Mouse (Mus musculus) right cerebral cortex, postnatal 36 days (tissue): ENCODE results near the gene Ythdc1.
"Not testable (repeated sequence)": the region's sequence is repeated elsewhere in the genome, so short reads cannot be mapped to it uniquely, and the experiment has no call there.

ENCODE experiments used
- DNase-seq, 2 experiments: peaks; one replicate each; pipeline ENCODE4 v3.0.0; 2022; ENCODE audit warnings: low spot score in 2 of 2, mixed read lengths in 1 of 2

Ythdc1 gene

DNA sequence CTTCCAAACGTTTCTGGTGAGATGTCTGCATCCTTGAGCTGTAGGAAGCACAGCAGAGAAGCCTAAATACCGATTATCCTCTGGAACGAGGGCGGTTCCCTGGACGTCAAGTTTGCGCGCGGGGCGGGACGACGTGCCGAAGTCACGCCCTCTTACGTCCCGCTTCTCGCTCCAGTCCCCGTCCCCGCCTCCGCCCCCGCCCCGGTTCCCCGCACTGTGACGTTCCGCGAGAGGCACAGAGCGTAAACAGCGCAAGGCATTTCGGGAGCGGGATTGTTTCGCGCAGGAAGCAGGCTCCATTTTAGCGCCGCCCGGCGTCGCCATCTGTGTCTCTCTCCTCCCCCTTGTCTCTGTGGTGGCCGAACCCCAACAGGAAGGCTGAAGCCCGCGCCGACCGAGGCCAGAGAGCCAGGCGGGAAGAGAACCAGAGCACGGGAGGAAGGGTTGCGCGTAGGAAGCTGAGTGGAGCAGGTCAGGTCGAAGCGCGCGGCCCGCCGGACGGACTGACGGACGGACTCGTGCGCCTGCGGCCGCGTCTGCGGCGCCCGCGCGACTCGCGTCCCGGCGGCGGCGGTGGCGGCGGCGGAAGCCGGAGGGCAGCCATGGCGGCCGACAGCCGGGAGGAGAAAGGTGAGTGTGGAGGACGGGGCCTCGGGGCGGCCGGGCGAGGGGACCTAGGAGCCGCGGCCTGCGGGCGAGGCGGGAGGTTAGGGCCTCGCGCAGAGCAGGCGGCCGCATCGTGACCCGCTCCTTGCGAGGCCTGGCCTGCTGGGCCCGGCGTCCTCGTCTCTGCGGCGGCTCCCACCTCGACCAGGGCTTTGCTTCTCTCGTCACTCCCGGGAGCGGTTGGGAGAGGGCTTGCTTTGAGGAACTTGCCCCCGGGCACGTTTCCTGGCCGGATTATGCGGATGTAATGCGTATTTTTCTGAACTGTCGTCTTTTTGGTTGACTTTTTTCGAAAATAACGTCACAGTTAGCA is at the start of gene Ythdc1:
Ythdc1 (plus strand) TSS at position 260 of the 979 bp plus-strand sequence.
- peak; percentile 91 to 94 for DNase-seq

DNA sequence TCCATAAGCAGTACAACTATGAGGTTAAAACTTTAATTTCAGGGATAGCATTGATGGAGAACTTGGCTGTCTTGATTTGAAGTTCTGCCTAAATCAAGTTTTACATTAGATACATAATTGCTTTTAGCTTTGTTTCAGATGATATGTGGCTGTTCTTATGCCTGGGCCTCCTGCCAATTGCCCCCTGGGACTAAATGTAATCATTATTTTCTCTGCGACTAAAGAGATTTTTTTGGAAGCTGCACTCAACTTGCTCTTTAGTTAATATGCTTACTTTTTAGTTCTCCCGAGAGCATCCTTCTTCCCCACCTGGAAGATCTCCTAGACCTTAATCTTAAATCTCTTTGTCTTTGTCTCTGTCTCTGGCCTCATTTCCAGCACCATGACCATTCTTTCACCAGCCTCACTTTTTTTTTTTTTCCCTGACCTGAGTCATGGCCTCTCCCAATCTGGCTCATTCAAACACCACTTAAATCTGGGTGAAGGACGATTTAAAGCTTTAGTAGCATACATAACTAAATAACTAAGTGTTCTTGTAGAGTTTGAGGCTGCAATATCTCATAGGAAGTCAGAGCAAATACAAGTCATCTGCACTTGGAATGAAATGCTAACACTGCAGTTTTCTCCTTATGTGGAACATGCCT is 34.9 kb upstream of the Ythdc1 start:
- no peak for DNase-seq

GRCm38 (mm10) chr5:86771010-86771409 is 33.0 kb upstream of the Ythdc1 start:
- DNase-seq = no peak

GRCm38 (mm10) chr5:86776941-86777340 is 27.1 kb upstream of the Ythdc1 start:
- no peak for DNase-seq

- DNase-seq = no peak
These were observed 25.6 kb upstream of the Ythdc1 start for GRCm38 (mm10) chr5:86778471-86778870.

DNA sequence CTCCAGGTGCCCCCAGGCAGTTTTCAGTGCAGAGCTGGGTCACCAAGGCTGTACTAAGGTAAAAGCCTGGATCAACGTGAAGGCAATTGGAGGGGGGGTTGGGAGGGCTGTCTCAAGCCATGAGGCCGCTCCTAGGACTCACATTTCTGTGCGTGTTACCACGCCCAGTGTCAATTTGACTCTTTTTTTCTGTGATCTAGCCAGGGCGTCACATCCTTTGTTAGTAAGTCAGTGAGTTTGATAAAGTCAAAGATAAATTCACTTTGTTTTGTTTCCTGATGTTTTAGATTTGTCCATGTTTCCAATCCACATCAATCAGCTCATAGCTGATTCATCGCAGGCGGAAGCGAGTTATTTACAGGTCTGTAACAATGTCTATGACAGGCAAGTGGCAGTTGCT is 21.0 kb upstream of the Ythdc1 start:
- DNase-seq = no peak

GRCm38 (mm10) chr5:86784205-86784604 is 19.8 kb upstream of the Ythdc1 start:
- no peak for DNase-seq

DNA sequence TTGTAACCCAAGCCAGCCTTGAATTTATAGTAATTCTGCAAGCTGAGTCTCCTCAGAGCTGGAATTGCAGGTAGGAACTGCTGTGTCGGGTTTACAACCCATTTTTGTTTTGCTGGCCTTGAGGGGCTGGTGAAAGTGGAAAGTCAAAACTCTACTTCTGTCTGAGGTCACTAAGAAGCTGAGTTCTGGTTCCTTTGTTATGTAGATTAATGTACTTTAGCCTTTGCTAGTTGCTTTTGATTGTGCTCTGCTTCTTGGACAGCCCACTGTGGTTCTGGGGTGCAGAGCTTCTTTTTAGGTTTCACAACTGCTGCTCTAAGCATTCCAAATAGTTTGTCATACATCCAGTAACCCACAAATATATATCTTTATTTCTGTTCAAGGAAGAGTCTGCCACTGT is 17.2 kb upstream of the Ythdc1 start:
- DNase-seq = no peak

- DNase-seq = no peak
These were observed 14.1 kb upstream of the Ythdc1 start for GRCm38 (mm10) chr5:86789954-86790353.

GRCm38 (mm10) chr5:86792249-86792648 is 11.8 kb upstream of the Ythdc1 start:
- DNase-seq = no peak

DNA sequence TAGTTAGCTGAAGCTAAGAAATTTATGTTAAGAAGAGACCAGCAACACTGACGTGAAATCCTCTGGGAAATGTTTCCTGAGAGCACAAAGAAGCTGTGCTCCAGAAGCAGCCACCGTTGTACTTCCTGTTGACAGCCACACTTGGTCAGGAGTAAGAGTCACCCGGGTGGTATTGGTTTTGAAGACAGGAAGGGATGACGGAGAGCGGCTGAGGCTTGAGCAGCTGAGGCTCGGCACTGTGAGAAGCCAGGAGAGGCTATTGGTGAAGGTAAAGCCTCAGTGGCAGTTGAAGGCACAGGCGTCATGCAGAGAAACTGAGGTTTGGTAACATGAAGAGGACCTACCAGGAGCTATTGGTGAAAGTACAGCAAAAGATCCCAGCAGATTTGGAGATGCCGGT is 11.2 kb upstream of the Ythdc1 start:
- no peak for DNase-seq

GRCm38 (mm10) chr5:86816795-86817194 is 12.8 kb downstream of the Ythdc1 start:
- DNase-seq = no peak

GRCm38 (mm10) chr5:86836378-86836777 is 32.4 kb downstream of the Ythdc1 start:
- not testable (repeated sequence) for DNase-seq

DNA sequence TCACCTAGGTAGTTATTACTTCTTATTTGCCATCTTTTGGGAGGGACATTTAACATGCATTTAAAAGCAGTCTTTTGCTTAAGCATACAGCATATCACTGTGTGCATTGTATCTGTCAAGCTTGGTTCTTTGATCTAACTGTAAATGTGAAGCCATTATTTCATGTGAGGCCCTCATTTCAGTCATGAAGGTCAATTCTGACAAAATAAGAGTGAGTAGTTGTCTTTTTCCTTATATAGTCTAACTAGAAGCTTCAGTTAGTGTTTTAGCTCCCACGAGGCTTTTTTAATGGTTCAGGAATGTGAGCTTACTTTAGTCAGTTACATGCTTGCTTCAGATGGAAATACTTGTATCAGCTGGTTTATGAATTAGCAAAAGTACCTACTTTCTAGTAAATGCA is 34.1 kb downstream of the Ythdc1 start:
- no peak for DNase-seq

GRCm38 (mm10) chr5:86839472-86839871 is 35.5 kb downstream of the Ythdc1 start:
- DNase-seq = no peak

GRCm38 (mm10) chr5:86840207-86840606 is 36.2 kb downstream of the Ythdc1 start:
- no peak for DNase-seq

DNA sequence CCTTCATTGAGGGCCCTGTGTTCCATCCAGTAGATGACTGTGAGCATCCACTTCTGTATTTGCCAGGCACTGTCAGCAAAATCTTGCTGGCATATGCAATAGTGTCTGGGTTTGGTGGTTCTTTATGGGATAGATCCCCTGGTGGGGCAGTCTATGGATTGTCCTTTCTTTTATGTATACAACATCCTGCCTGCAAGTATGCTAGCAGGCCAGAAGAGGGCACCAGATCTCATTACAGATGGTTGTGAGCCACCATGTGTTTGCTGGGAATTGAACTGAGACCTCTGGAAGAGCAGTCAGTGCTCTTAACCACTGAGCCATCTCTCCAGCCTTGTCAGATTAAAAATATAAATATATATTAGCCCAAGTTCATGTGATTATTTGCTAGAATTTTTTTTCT is 37.2 kb downstream of the Ythdc1 start:
- not testable (repeated sequence) for DNase-seq

GRCm38 (mm10) chr5:86850104-86850503 is 46.1 kb downstream of the Ythdc1 start:
- no peak for DNase-seq

DNA sequence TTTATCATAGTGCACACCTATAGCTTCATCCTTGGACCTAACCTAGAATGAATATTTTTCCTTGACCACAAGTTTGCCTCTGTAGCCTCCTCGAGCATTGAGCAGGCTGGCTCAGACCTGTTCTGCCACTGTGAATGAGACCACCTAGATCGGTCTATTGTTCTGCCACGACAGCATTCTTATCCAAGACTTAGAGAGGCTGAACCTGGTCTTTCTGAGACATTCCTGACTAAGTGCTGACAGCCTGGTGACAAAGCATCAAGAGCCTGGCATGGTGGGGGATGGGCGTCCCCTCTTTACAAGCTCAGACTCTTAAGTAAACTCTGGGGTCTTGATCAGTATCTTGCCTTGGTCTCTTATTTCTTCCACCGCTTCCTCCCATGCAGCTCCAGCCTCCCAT is 47.6 kb downstream of the Ythdc1 start:
- DNase-seq = no peak

- DNase-seq = not testable (repeated sequence)
These were observed 52.5 kb downstream of the Ythdc1 start for GRCm38 (mm10) chr5:86856505-86856904.

- DNase-seq = no peak
These were observed 53.7 kb downstream of the Ythdc1 start for GRCm38 (mm10) chr5:86857682-86858081.

DNA sequence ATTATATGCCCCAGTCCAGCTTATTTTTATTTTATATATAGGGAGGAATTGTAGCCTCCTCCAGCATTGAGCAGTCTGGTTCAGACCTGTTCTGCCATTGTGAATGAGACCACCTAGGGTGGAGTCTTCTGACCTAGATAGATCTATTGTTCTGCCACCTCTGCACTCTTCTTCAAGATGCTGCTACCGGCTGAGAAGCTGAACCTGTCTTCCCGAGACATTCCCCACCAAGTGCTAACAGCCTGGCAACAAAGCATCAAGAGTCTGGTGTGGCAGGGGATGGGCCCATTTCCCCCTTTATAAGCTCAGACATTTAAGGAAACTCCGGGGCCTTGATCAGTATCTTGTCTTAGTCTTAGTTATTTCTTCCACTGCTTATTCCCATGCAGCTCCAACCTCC is 54.3 kb downstream of the Ythdc1 start:
- DNase-seq = no peak

DNA sequence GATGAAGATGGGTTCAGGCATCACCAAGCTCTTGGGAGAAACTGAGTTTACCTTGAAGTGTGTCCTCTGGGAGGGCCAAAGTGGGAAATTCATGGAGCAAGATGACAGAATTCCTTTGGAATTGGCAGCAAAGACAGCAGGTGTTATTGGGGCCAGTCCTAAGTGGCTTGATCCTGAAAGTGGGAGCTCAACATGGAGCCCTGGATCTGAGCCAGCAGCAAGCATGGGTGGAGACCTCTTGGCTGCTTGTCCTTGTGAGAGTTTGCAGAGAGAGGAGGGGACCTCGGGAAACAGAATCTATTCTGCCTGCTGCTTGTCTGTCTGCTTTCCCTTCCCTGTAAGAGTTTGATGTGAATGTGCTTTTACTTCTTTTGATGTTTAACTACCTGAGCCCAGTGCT is 67.9 kb downstream of the Ythdc1 start:
- no peak for DNase-seq
